Mouse (Mus musculus): Measurements from ENCODE around the gene Gps2.
"Not testable (repeated sequence)": the region's sequence is repeated elsewhere in the genome, so short reads cannot be mapped to it uniquely, and the experiment has no call there.

Gene Gps2

GRCm38 (mm10) chr11:69938401-69938979 is 24.8 kb downstream of the Gps2 start:
- no peak for DNase-seq

- no peak for DNase-seq
Observed at GRCm38 (mm10) chr11:69939181-69939580, 25.5 kb downstream of the Gps2 start.

- no peak for DNase-seq
Observed at GRCm38 (mm10) chr11:69939731-69940130, 26.0 kb downstream of the Gps2 start.

- DNase-seq: no peak
Observed at GRCm38 (mm10) chr11:69940962-69941361, 27.3 kb downstream of the Gps2 start.

- no peak for DNase-seq
Observed at GRCm38 (mm10) chr11:69945216-69945615, 31.5 kb downstream of the Gps2 start.

- DNase-seq: no peak
Observed at GRCm38 (mm10) chr11:69945997-69946891, 32.6 kb downstream of the Gps2 start.

GRCm38 (mm10) chr11:69947337-69948065 is 33.8 kb downstream of the Gps2 start:
- no peak for DNase-seq

GRCm38 (mm10) chr11:69948066-69948762 is 34.5 kb downstream of the Gps2 start, which contains the start of gene Slc2a4:
Slc2a4 (minus strand) TSS chr11:69948188.
- peak; percentile 73 for DNase-seq

- peak; percentile 80 for DNase-seq
Observed at GRCm38 (mm10) chr11:69948763-69949150, 35.1 kb downstream of the Gps2 start.

- no peak for DNase-seq
Observed at GRCm38 (mm10) chr11:69950807-69951459, 37.2 kb downstream of the Gps2 start.

GRCm38 (mm10) chr11:69952274-69952673 is 38.6 kb downstream of the Gps2 start:
- DNase-seq: no peak

- DNase-seq: no peak
Observed at GRCm38 (mm10) chr11:69953267-69953915, 39.7 kb downstream of the Gps2 start.

GRCm38 (mm10) chr11:69955618-69956017 is 41.9 kb downstream of the Gps2 start:
- not testable (repeated sequence) for DNase-seq

GRCm38 (mm10) chr11:69956218-69956617 is 42.5 kb downstream of the Gps2 start:
- no peak for DNase-seq

- no peak for DNase-seq
Observed at GRCm38 (mm10) chr11:69960616-69961015, 46.9 kb downstream of the Gps2 start.

- DNase-seq: no peak
Observed at GRCm38 (mm10) chr11:69961841-69962240, 48.2 kb downstream of the Gps2 start.

- DNase-seq: no peak
Observed at GRCm38 (mm10) chr11:69964650-69965270, 51.1 kb downstream of the Gps2 start, which contains the start of gene Cldn7. Cldn7 (plus strand) TSS chr11:69964779.

- DNase-seq: no peak
Observed at GRCm38 (mm10) chr11:69965271-69966005, 51.8 kb downstream of the Gps2 start.

All from right cerebral cortex, postnatal 14 days (tissue).